Mouse (Mus musculus) kidney, adult 2 months (tissue): Measurements from ENCODE around the gene Tsga10.

Source experiments
- CTCF ChIP-seq: fragments of 200-500 bp; conservative IDR thresholded peaks from 2 replicates; pipeline ENCODE4 v1.5.1; 2011; ENCODE audit warnings: low read depth, mild to moderate bottlenecking, control low read depth, low read length, moderate library complexity, mixed read lengths; ENCODE audit not compliant: insufficient read depth, insufficient read length
- POLR2A ChIP-seq: fragments of 200-500 bp; IDR thresholded peaks from one replicate; pipeline ENCODE4 v1.6.1; 2011; ENCODE audit warnings: low read depth, low read length, control low read depth

DNA sequence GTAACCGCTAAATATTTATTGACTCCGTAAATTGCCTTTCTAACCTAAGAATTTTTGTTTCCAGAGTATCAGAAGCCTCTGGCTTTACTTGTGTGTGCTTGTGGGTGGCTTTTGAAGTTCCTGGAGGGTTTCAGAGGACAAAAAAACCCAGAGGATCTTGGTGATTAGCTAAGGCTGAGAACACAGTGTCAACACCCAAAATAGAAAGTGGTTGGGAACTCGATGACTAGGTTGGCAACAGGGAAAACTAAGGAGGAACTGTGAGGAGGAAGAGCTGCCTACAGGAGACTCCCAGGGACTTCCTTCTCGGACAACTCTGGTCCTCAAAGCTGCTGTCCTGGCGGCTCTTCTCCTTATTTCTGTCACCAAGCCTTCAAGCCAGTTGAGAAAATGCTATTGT is 145.1 kb downstream of the Tsga10 start:
- TF ChIP-seq CTCF (no peak), POLR2A (no peak)
